Mouse (Mus musculus) erythroblast, embryonic 14.5 days (primary cell): Measurements from ENCODE around the gene Kat2b.
"Not testable (repeated sequence)": the region's sequence is repeated elsewhere in the genome, so short reads cannot be mapped to it uniquely, and the experiment has no call there.

ENCODE experiments used
- GATA1 ChIP-seq: IDR thresholded peaks from 2 replicates; pipeline ENCODE4 v1.6.1; 2012; ENCODE audit warnings: low read length, inconsistent platforms, mixed read lengths
- TAL1 ChIP-seq: IDR thresholded peaks from 3 replicates; pipeline ENCODE4 v1.6.1; 2012; ENCODE audit warnings: low read length, inconsistent platforms, mixed read lengths

- not testable (repeated sequence) for TF ChIP-seq GATA1, TAL1
These were observed 152.3 kb downstream of the Kat2b start for GRCm38 (mm10) chr17:53718916-53719315.
